8 mouse cellular contexts compared by ENCODE assay signal in the genomic region with DNA sequence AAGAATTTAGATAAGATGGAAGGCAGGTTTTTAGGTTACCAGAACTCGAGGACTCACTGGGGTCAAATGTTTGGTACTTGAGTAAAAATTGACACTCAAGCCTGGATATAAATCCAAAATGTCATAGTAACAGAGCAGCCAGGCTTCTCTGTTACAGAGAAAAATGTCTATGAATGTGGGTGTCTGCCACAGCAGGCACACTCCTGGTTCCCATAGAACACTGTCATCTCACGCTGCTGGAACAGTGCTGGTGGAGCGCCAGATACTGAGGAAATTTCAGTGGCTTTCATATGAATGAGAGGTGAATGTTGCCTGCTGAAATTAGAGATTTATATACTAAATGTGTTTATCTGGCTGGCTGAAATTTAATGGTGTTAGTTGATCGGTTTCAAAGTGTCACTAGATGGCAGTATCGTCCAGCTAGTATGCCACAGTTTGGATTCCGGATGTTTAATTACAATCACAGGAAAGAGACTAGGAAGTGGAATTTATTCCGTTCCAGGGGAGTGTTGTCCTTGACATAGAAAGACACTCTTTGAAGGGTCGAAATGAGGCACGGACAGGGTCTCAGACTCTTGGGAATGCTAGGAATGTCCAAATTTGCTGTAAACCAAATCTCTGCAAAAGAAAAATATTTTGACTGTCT.
DNase-seq lines count a peak whose midpoint lies in the region; ATAC-seq lines count a peak whose summit lies in the region.

No protein-coding gene starts in this region.

- no peak for DNase-seq in heart, adult 11 months
- peak; percentile 7 for DNase-seq in c-Kit-positive CD71-negative TER-119-negative erythroid progenitor cells, embryonic 14.5 days (ENCODE audit: low read depth)
- peak; percentile 18 to 73 for DNase-seq in frontal cortex, adult 2 months (ENCODE audit: extremely low spot score in 1 of 2, low spot score in 1 of 2)
- DNase-seq in layer of hippocampus, adult 9-11 months = peak; percentile 9
- no peak for DNase-seq in B cell, adult 2 months
- DNase-seq in gastrocnemius, postnatal 36 days = no peak

- no peak overlapping the region for H3K4me3 ChIP-seq in heart, embryonic 16.5 days (ENCODE audit: low read length)
- no peak overlapping the region for H3K4me3 ChIP-seq in neural tube, embryonic 15.5 days (replicated peaks)

- H3K4me1 ChIP-seq in heart, embryonic 16.5 days (ENCODE audit: control insufficient read depth, insufficient read depth, low read length) = no peaks in the 10 kb centered on the region
- H3K4me1 ChIP-seq in neural tube, embryonic 15.5 days = no peaks in the 10 kb centered on the region

- no peak for ATAC-seq in heart, embryonic 16.5 days (replicated peaks; ENCODE audit: extremely low read depth, insufficient read depth, low FRiP score)
- ATAC-seq in neural tube, embryonic 15.5 days (ENCODE audit: low FRiP score) = no peak; the same call in 1 of the 2 replicates

- H3K27me3 ChIP-seq in heart, embryonic 16.5 days (ENCODE audit: control insufficient read depth, insufficient read depth, low read length) = no peaks in the 10 kb centered on the region
- no peaks in the 10 kb centered on the region for H3K27me3 ChIP-seq in neural tube, embryonic 15.5 days (replicated peaks)

- H3K9me3 ChIP-seq in heart, embryonic 16.5 days (replicated peaks; ENCODE audit: control insufficient read depth, low read length) = peaks cover 8% of the 10 kb centered on the region; the same call in 1 of the 2 replicates
- peaks cover 5% of the 10 kb centered on the region for H3K9me3 ChIP-seq in neural tube, embryonic 15.5 days (replicated peaks)

- intact Hi-C loops in gastrocnemius, postnatal 36 days (cut with DNase I) = loop anchor here (5.0 to 10.0 kb wide), 2 partner anchors 392 to 749 kb away; no protein-coding TSS in a partner anchor

- no peak overlapping the region for H3K9ac ChIP-seq in heart, embryonic 16.5 days (ENCODE audit: low read length)
- H3K9ac ChIP-seq in neural tube, embryonic 15.5 days (replicated peaks) = no peak overlapping the region

- H3K27ac ChIP-seq in heart, embryonic 16.5 days (ENCODE audit: low read length) = no peak overlapping the region
- H3K27ac ChIP-seq in neural tube, embryonic 15.5 days (replicated peaks) = no peak overlapping the region

- H3K4me2 ChIP-seq in heart, embryonic 16.5 days (ENCODE audit: low read depth, low read length) = peak overlapping the region; percentile 47
- peak overlapping the region; percentile 38; the same call in 1 of the 2 replicates for H3K4me2 ChIP-seq in neural tube, embryonic 15.5 days

- WGBS in heart, embryonic 16.5 days = 35% methylated on average over 9 of the region's 9 CpGs
- WGBS in neural tube, embryonic 15.5 days = 45% methylated on average over 9 of the region's 9 CpGs

- no peaks in the 10 kb centered on the region for H3K36me3 ChIP-seq in heart, embryonic 16.5 days (ENCODE audit: control insufficient read depth, insufficient read depth)
- no peaks in the 10 kb centered on the region for H3K36me3 ChIP-seq in neural tube, embryonic 15.5 days

Comparison
In these comparisons a context has a peak if more than half of its experiments do, and no peak if none do; other contexts are left out.
1. DNase-seq: peak in c-Kit-positive CD71-negative TER-119-negative erythroid progenitor cells, embryonic 14.5 days (single experiment), frontal cortex, adult 2 months (2 of 2) and layer of hippocampus, adult 9-11 months (single experiment); none in heart, adult 11 months (single experiment), B cell, adult 2 months (0 of 2) and gastrocnemius, postnatal 36 days (0 of 2).